Mouse (Mus musculus): ENCODE results near the gene Uox.

DNA sequence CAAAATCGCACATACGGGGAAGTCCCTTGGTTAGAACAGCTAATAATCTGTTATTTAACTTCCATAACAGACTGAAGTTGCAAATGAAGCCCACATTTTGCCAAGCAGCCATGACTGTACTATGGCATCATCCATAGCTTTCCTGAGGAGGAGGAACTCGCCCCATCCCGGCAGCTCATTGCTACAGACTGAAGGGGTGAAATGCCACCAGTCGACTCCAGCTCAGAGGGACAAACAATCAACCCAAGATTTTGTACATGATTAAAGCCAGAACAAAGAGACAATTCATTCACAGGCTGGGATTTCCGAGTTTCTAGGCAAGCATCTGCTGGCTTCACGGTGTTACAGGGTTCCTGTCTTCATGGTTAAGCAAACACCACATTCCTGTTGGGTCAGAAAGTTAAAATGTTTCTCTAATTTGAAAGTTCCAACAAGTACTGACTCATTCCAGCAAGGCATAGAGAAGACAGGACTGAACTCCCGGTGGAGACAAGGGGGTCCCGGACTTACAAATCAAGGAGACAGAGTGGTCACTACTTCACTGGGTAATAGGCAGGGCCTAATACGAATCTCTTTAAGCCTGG lies 79.2 kb downstream of the Uox start:
- TF ChIP-seq GATA1 (IDR thresholded peaks at IDR 0.05; ENCODE audit: low read length) (no peak), TAL1 (IDR thresholded peaks at IDR 0.05; ENCODE audit: low read length) (no peak)

All from erythroblast, embryonic 14.5 days (primary cell).